Mouse (Mus musculus) frontal cortex, adult (tissue): ENCODE results near the gene Hist1h4n.
"Not testable (repeated sequence)": the region's sequence is repeated elsewhere in the genome, so short reads cannot be mapped to it uniquely, and the experiment has no call there.

ENCODE experiments used
- ATAC-seq: cut with Nextera tagmentation; 2 replicates; pipeline ENCODE4 v1.9.2; 2017; ENCODE audit warnings: mild to moderate bottlenecking, moderate library complexity, mixed read lengths; ENCODE audit not compliant: low TSS enrichment

Hist1h4n gene

DNA sequence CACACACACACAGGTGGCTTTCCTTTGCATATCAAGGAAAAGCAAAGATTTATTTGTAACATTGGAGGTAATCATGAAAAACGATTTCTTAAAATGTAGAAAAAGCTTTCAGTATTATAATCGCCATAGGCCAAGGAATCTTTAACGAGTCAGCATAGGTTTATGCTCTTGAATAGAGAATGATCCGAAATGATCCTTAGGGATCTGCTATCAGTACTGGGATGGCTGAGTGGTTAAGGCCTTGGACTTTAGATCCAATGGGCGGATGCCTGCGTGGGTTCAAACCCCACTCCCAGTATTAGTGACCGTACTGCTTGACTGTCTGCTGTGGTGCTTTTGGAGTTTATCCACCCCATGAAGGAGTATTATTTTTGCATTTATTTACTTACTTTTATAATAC lies 36.4 kb downstream of the Hist1h4n start:
- no peak for ATAC-seq

DNA sequence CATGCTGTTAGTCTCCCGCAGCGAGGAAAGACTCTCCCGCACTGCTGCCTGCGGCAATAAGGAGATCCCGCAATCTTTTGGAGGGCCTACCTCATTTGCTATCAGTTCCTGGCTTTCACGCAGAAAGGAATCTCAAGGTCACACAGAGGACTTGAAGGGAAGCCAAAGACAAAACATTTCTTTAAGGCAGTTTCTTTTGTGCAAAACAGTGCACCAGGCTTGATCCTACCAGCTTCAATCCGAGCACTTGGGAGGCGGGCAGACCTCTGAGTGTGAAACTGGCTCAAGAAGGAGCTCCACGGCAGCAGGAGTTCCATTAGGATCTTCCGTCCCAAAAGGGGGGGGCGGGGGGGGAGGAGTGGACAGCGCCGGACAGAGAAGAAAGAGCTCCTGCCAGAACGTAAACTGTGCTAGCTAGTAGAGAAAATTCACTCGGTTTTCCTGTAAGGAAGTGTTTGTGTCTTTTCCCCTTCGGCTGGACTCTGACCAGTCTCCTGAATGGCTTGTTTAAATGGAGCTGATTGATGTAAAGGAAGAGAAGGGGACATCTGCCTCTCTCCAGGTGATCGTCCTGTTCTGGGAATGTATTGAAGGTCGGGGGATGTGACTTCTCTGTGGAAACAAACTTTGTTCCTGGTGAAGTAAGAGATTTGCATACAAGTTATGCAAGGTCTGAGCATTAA lies 41.3 kb downstream of the Hist1h4n start:
- no peak for ATAC-seq

DNA sequence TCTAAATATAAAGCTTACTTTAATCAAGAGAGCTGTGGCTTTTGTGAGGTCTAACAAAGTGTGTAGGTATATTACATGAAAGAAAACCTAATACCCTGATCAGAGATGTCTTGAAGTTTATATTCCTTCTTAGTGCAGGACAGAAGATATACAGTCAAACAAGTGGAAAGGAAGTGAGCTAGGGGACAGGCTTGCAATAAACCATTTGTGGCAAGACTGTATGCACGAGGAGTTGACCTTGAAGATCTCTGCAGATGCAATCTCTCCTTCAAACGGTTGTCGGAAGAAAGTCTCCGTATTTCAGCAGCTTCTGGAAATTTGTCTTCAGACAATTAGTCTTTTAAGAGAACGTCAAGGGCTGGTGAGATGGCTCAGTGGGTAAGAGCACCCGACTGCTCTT lies 42.1 kb downstream of the Hist1h4n start:
- ATAC-seq, result no peak

DNA sequence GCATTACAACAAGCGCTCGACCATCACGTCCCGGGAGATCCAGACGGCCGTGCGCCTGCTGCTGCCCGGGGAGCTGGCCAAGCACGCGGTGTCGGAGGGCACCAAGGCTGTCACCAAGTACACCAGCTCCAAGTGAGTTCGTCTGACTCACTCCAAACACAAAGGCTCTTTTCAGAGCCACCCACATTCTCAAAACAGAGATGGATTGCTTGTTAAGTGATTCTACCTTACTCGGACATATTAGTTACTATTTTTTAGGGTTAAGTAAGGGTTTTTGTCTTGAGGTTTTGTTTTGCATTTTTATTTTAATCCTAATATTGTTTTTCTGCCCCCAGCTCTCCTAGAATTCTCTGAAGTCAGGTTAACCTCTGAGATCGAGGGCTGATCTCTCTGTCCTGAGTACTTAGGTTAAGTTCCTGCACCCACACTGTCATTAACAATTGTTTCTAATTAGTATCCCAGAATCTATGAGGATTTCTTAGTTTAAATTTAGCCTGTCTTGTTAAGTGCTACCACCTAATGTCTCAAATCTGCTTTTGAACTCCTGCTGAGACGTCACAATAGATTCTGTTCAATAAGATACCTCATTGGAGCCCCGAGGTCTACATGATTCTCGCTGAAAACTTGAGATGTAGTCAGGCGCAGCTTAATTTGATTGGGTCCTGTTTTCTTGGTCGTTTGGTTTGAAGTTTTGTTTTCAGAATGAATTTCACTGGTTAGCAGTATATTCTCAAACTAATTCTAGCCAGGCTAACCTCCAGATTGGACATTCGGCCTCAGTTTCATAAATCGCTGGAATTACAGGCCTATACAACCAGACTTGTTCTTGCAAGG lies 44.0 kb downstream of the Hist1h4n start:
- ATAC-seq, result no peak

DNA sequence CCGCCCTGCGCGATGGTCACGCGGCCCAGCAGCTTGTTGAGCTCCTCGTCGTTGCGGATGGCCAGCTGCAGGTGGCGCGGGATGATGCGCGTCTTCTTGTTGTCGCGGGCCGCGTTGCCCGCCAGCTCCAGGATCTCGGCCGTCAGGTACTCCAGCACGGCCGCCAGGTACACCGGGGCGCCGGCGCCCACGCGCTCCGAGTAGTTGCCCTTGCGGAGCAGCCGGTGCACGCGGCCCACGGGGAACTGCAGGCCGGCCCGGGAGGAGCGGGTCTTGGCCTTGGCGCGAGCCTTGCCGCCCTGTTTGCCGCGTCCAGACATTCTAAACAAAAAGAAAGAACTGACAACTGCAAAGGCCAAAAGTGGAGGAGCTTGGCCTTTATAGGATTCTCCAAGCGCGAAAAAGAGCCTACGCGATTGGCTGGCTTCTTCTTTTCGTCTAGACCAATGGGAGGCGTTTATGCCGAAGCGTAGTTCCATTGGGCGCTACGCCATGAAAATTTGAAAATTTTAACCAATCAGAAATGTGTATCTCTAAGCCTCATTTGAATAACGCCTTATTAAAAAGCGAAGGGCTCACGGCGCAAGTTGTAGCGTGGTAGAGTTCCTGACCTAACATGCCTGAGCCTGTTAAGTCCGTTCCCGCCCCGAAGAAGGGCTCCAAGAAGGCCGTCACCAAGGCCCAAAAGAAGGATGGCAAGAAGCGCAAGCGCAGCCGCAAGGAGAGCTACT lies 44.9 kb downstream of the Hist1h4n start, which contains the start of the genes Hist1h2an and Hist1h2bp:
TSS of gene Hist1h2an (minus strand) at position 320 of the 731 bp plus-strand sequence.
TSS of gene Hist1h2bp (plus strand) at position 563 of the 731 bp plus-strand sequence.
- peak; percentile 97 for ATAC-seq

DNA sequence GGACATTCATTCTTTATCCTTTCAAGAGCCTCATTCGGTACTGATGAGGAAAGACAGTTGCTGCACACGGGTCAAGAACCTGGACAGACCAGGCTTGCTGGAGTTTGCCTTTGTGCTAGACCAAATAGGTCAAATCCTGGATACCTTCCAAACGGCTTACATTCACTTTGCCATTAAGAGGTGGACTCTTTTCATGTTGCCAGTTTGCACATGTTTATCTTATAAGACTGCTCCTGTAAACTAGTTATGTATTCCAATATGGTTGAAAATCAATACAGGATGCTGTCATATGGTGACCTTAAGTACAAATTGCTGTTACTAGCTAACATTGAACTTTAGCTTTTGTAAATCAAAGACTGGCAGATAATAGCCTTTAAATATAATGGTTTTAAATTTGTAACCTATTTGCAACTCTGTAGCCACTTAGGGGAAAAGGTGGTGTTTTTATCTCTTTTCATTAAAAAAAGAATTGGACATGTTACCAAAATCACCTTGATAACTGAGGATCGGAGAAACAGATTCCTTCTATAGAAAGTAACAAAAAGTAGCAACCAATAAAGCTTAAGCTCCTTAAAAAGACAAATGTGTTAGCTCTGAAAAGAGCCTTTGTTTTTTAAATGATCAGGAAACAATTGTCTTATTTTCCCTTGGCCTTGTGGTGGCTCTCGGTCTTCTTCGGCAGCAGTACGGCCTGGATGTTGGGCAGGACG lies 45.7 kb downstream of the Hist1h4n start:
- no peak for ATAC-seq

DNA sequence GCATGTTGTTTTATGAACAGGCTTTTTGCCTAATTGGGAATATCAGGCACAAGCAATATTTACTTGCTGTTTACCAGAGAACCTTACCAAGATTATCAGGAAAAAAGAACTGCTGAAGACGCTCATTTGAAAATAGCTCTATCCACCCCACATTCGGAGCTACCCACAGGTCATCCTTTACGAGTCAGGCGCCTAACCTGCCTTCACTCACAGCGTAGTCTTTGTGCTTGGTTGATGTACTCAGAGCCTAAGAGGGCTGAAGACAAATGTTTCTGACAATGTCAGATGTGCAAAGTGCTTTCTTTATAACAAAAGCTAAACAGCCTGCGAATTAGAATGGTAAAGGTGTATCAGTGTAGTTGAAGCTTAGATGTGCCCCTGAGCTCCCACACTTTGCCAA lies 47.7 kb downstream of the Hist1h4n start:
- no peak for ATAC-seq

DNA sequence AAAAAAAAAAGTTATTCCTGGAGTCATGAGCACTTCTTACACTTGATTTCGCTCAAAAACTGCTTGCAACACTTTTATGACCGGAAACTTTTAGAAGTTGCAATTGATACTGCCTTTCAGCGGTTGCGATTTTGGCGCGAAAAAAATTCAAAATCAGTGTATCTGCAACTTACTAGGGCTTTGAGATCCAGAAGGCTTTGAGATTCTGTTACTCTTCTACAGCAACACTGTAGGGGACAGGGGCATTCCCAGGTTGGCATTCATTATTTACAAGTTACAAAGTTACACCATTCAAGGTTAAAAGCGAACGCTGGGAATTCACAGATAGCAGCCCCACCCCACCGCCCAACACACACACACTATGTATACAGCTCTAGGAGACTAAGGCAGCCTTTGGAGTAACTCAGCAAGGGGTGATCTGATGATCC lies 48.2 kb downstream of the Hist1h4n start:
- no peak for ATAC-seq

DNA sequence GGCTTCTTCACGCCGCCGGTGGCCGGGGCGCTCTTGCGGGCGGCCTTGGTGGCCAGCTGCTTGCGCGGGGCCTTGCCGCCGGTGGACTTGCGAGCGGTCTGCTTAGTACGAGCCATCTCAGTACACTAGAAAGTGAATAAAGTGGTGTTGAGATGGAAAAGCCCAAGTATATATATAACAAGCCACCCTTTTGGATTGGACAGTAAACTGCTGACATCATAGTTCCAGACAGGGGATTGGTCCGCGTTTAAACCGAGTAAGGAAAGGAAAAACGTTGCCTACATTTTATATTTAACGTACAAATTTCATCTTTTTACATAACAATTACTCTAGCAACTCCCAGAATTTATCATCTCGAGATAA lies 48.8 kb downstream of the Hist1h4n start, which contains the start of gene Hist1h3i:
TSS of gene Hist1h3i (minus strand) at position 116 of the 363 bp plus-strand sequence.
- ATAC-seq, result peak; percentile 75

DNA sequence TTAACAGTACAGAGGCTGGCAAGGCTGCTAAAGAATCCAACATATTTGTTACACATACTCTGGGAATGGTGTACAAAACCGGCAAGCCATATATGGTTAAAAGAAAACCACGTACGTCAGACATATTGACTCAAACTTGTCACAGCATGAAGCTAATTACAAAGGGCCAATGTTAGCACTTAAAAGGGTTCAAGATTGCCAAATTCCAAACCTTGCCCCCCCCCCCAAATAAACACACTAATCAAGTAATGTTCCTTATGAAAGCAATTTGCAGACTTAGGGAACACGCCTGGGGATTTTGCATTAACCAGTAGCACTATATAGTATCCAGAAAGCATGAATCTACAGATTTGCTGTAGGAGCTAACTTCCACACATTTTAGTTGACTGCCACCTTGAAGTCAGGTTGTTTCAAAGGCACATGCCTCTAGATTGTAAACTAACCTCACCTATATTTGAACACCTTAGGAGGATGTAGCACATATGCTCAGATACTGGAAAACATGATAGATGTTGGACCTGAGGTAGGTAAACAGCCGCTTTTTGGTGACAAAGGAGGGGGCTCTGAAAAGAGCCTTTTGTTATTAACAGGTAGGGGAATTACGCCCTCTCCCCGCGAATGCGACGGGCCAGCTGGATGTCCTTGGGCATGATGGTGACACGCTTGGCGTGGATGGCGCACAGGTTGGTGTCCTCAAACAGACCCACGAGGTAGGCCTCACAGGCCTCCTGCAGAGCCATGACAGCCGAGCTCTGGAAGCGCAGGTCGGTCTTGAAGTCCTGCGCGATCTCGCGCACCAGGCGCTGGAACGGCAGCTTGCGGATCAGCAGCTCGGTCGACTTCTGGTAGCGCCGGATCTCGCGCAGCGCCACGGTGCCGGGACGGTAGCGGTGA lies 49.4 kb downstream of the Hist1h4n start:
- ATAC-seq, result not testable (repeated sequence)
